Mouse (Mus musculus) embryo, embryonic 10.5 days (tissue): ENCODE data around the gene Gm438.
"Not testable (repeated sequence)": the region's sequence is repeated elsewhere in the genome, so short reads cannot be mapped to it uniquely, and the experiment has no call there.

Experiments used
- DNase-seq: peaks from one replicate; pipeline ENCODE4 v3.0.0-alpha.2; 2015; ENCODE audit warnings: low spot score

Gene Gm438

GRCm38 (mm10) chr4:144786483-144786882 is at the start of gene Gm438:
TSS of gene Gm438 (minus strand) at chr4:144786583.
- DNase-seq = no peak

- no peak for DNase-seq
Measured at GRCm38 (mm10) chr4:144824706-144825105, 38.3 kb upstream of the Gm438 start.

- no peak for DNase-seq
Measured at GRCm38 (mm10) chr4:144823996-144824395, 37.6 kb upstream of the Gm438 start.

GRCm38 (mm10) chr4:144807135-144807534 is 20.8 kb upstream of the Gm438 start:
- DNase-seq = not testable (repeated sequence)

GRCm38 (mm10) chr4:144803633-144804032 is 17.2 kb upstream of the Gm438 start:
- no peak for DNase-seq

- no peak for DNase-seq
Measured at GRCm38 (mm10) chr4:144790141-144790540, 3.8 kb upstream of the Gm438 start.

- no peak for DNase-seq
Measured at GRCm38 (mm10) chr4:144782476-144783197, 3.7 kb downstream of the Gm438 start.

GRCm38 (mm10) chr4:144765722-144766121 is 20.7 kb downstream of the Gm438 start:
- peak; percentile 46 for DNase-seq

GRCm38 (mm10) chr4:144749139-144749538 is 37.2 kb downstream of the Gm438 start:
- peak; percentile 18 for DNase-seq
